Mouse (Mus musculus): ENCODE results near the gene Erf. TPM values are rescaled to one million over a fixed set of nuclear protein-coding genes. Genes with fewer than 3 reads are reported as not detected.

The Erf gene
- polyA plus RNA-seq, 1 experiment from 2014 or later, result 11.7 TPM

- DNase-seq (ENCODE audit: low spot score, missing footprints), result peak; percentile 95
- Histone ChIP-seq H3K36me3 (ENCODE audit: control insufficient read depth, insufficient read depth, low read length) (peaks cover 18% of the 10 kb centered on the region), H3K9ac (ENCODE audit: low read length) (peak overlapping the region; percentile 83), H3K27ac (ENCODE audit: low read depth, low read length) (peak overlapping the region; percentile 97), H3K4me1 (ENCODE audit: control insufficient read depth, insufficient read depth, low read length) (peaks cover 49% of the 10 kb centered on the region), H3K9me3 (ENCODE audit: control insufficient read depth, low read length) (no peaks in the 10 kb centered on the region), H3K4me2 (peak overlapping the region; percentile 97), H3K4me3 (ENCODE audit: low read depth, low read length) (peak overlapping the region; percentile 83), H3K27me3 (ENCODE audit: control insufficient read depth, insufficient read depth, low read length) (no peaks in the 10 kb centered on the region)
- under 1% methylated on average over 32 of the region's 36 CpGs for WGBS
- ATAC-seq (ENCODE audit: low FRiP score), result peak; percentile 5; the same call in 1 of the 2 replicates
Observed at GRCm38 (mm10) chr7:25282731-25283211, 32.2 kb upstream of the Erf start.

- peak overlapping the region; percentile 83 for H3K9ac ChIP-seq (ENCODE audit: low read length)
- H3K4me1 ChIP-seq (ENCODE audit: control insufficient read depth, insufficient read depth, low read length), result peaks cover 53% of the 10 kb centered on the region
- WGBS, result 1% methylated on average over 70 of the region's 108 CpGs
Observed at GRCm38 (mm10) chr7:25281734-25282601, 31.4 kb upstream of the Erf start.

DNA sequence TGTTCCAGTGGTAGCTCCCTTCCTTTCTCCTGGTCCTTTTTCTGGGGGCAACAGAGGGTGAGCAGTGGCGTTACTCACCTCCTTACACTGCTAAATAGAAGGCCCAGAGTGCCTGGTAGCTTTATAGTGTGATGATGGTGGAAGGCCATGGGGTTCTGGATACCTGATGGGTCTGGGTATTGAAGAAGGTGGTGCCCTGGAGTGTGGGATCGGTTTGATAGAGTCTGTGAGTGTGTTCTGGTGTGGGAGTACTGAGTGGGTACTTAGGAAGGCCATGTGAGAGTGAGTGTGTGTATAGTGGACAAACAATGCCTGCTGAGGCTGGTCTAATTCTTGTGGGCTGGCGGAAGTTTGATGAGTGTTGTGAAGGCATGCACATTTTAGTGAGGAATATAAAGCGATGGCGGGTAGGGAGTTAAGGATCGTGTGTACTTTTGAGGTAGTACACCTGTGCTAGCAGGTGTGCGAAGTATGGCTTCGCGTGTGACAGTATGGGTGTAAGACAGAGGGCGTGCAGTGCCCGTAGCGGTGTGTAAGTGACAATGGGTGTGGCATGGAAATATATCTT is 30.7 kb upstream of the Erf start:
- Histone ChIP-seq H3K27me3 (ENCODE audit: control insufficient read depth, insufficient read depth, low read length) (no peaks in the 10 kb centered on the region), H3K4me1 (ENCODE audit: control insufficient read depth, insufficient read depth, low read length) (peaks cover 53% of the 10 kb centered on the region), H3K4me2 (peak overlapping the region; percentile 97), H3K27ac (ENCODE audit: low read depth, low read length) (peak overlapping the region; percentile 97), H3K9ac (ENCODE audit: low read length) (peak overlapping the region; percentile 52), H3K4me3 (ENCODE audit: low read depth, low read length) (peak overlapping the region; percentile 83), H3K9me3 (ENCODE audit: control insufficient read depth, low read length) (no peaks in the 10 kb centered on the region), H3K36me3 (ENCODE audit: control insufficient read depth, insufficient read depth, low read length) (peaks cover 8% of the 10 kb centered on the region)
- ATAC-seq (ENCODE audit: low FRiP score) (no peak; the same call in 1 of the 2 replicates), DNase-seq (ENCODE audit: low spot score, missing footprints) (no peak)
- WGBS, result 25% methylated on average over 12 of the region's 12 CpGs

More at GRCm38 (mm10) chr7:25281734-25282601, 31.4 kb upstream of the Erf start:
- peak overlapping the region; percentile 83 for H3K4me3 ChIP-seq (ENCODE audit: low read depth, low read length)
- H3K27ac ChIP-seq (ENCODE audit: low read depth, low read length), result peak overlapping the region; percentile 97
- peaks cover 14% of the 10 kb centered on the region for H3K36me3 ChIP-seq (ENCODE audit: control insufficient read depth, insufficient read depth, low read length)
- H3K27me3 ChIP-seq (ENCODE audit: control insufficient read depth, insufficient read depth, low read length), result no peaks in the 10 kb centered on the region
- H3K4me2 ChIP-seq, result peak overlapping the region; percentile 97
- ATAC-seq (ENCODE audit: low FRiP score) (peak; percentile 82), DNase-seq (ENCODE audit: low spot score, missing footprints) (peak; percentile 99)
- no peaks in the 10 kb centered on the region for H3K9me3 ChIP-seq (ENCODE audit: control insufficient read depth, low read length)

GRCm38 (mm10) chr7:25279861-25280791 is 29.6 kb upstream of the Erf start:
- WGBS, result 2% methylated on average over 6 of the region's 6 CpGs
- Histone ChIP-seq H3K4me1 (ENCODE audit: control insufficient read depth, insufficient read depth, low read length) (peaks cover 53% of the 10 kb centered on the region), H3K27ac (ENCODE audit: low read depth, low read length) (peak overlapping the region; percentile 97), H3K27me3 (ENCODE audit: control insufficient read depth, insufficient read depth, low read length) (no peaks in the 10 kb centered on the region), H3K9me3 (ENCODE audit: control insufficient read depth, low read length) (no peaks in the 10 kb centered on the region), H3K9ac (ENCODE audit: low read length) (peak overlapping the region; percentile 86), H3K4me2 (peak overlapping the region; percentile 89), H3K36me3 (ENCODE audit: control insufficient read depth, insufficient read depth, low read length) (peaks cover 2% of the 10 kb centered on the region), H3K4me3 (ENCODE audit: low read depth, low read length) (peak overlapping the region; percentile 61)
- ATAC-seq (ENCODE audit: low FRiP score) (peak; percentile 3; the same call in 1 of the 2 replicates), DNase-seq (ENCODE audit: low spot score, missing footprints) (peak; percentile 93)

DNA sequence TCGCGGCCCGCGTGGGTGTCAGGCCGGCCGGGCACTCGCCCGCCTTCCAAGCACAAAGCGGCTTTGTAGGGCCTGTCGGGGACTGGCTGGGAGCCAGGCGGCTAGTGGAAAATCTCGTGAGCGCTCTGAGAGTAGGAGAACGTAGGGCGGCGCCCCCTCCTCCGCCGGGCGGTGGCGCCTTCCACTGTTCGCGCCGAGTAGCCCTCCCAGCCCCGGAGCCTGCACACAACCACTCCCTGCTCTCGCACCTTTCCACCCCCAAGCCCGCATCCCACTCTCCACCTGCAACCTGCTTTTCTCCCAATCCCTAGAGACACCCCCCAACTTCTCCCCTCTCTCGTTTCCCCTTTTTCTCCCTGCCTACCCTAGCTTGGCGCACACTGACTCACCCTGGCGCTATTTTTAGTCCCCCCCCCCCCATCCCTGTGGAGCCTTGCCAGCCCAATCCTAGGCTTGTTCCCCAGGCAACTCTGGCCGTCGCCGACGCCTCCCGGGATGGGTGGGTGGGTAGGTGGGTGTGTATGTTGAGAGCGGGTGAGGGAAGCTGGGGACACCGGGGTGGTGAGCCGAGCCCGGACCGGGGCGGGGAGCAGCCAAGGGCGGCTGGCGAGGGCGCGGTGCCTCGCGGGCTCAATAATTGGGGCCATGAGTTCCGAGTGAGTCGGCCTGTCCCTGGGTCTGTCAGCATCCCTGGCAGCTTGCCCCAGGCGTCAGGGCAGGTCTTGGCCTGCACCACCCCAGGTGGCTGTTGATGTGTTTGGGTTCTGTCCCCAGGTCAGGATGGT is 28.7 kb upstream of the Erf start:
- under 1% methylated on average over 45 of the region's 49 CpGs for WGBS
- no peaks in the 10 kb centered on the region for H3K9me3 ChIP-seq (ENCODE audit: control insufficient read depth, low read length)
- peaks cover 48% of the 10 kb centered on the region for H3K4me1 ChIP-seq (ENCODE audit: control insufficient read depth, insufficient read depth, low read length)
- peak overlapping the region; percentile 89 for H3K4me2 ChIP-seq
- H3K9ac ChIP-seq (ENCODE audit: low read length), result peak overlapping the region; percentile 86
- peak overlapping the region; percentile 97 for H3K27ac ChIP-seq (ENCODE audit: low read depth, low read length)
- no peaks in the 10 kb centered on the region for H3K27me3 ChIP-seq (ENCODE audit: control insufficient read depth, insufficient read depth, low read length)
- no peaks in the 10 kb centered on the region for H3K36me3 ChIP-seq (ENCODE audit: control insufficient read depth, insufficient read depth, low read length)
- DNase-seq (ENCODE audit: low spot score, missing footprints) (peak; percentile 98), ATAC-seq (ENCODE audit: low FRiP score) (peak; percentile 56)
- H3K4me3 ChIP-seq (ENCODE audit: low read depth, low read length), result peak overlapping the region; percentile 61

DNA sequence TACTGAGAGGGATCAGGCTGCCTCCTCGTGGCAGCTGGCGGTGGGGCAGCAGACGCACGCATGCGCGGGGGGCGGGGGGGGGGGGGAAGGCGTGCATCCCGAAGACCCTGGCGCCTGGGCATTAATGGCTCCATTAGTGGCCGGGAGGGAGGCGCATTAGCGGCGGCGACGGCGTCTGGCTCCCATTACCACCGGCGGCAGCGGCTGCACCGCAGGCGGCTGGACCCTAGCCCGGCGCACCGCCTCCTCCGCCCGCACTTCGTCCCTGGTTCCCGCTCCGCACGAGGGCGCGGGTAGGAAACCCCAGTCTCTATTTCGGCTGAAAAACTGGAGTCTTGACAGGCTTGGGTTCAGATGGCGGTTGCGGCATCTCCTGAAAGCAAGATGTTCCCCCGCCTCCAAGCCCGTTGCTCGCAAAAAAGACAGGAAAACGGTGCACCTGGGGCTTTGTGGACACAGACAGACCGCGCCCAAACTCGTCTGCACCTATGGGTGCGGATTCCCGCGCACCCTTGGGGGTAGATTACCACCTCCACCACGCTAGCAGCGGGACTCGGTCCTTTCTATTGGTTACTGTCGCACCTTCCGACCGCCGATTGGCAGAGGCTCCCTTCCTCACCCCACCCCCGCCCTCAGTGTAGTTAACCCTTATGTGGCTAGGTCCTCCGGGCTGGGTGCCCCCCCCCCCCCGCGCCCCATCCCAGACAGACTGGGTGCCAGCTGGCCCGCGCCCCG is 27.9 kb upstream of the Erf start:
- H3K9ac ChIP-seq (ENCODE audit: low read length), result peak overlapping the region; percentile 86
- DNase-seq (ENCODE audit: low spot score, missing footprints), result peak; percentile 98
- H3K27me3 ChIP-seq (ENCODE audit: control insufficient read depth, insufficient read depth, low read length), result no peaks in the 10 kb centered on the region
- peak overlapping the region; percentile 61 for H3K4me3 ChIP-seq (ENCODE audit: low read depth, low read length)
- peak; percentile 53 for ATAC-seq (ENCODE audit: low FRiP score)
- H3K9me3 ChIP-seq (ENCODE audit: control insufficient read depth, low read length), result no peaks in the 10 kb centered on the region
- peaks cover 40% of the 10 kb centered on the region for H3K4me1 ChIP-seq (ENCODE audit: control insufficient read depth, insufficient read depth, low read length)
- peak overlapping the region; percentile 97 for H3K27ac ChIP-seq (ENCODE audit: low read depth, low read length)
- H3K36me3 ChIP-seq (ENCODE audit: control insufficient read depth, insufficient read depth, low read length), result no peaks in the 10 kb centered on the region
- H3K4me2 ChIP-seq, result peak overlapping the region; percentile 89
- 0% methylated on average over 47 of the region's 60 CpGs for WGBS

DNA sequence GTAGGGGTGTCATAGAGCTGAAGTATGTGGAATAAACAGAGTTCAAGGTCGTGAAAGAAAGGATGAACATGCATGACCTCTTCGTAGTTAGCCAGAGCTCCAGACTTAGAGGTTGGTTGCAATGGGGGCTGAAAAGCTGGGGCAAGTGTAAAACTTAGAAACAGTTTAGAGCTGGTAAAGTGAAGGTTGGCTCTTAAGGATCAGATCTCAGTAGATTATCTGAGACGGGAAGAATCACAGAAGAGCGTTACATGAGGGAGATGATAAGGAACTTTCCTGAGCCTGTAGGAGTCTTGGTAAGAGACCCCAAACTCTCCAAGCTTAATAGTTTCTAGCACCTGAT is 27.4 kb upstream of the Erf start:
- peak overlapping the region; percentile 61 for H3K4me3 ChIP-seq (ENCODE audit: low read depth, low read length)
- H3K4me1 ChIP-seq (ENCODE audit: control insufficient read depth, insufficient read depth, low read length), result peaks cover 35% of the 10 kb centered on the region
- DNase-seq (ENCODE audit: low spot score, missing footprints) (no peak), ATAC-seq (ENCODE audit: low FRiP score) (no peak)
- no peaks in the 10 kb centered on the region for H3K27me3 ChIP-seq (ENCODE audit: control insufficient read depth, insufficient read depth, low read length)
- H3K36me3 ChIP-seq (ENCODE audit: control insufficient read depth, insufficient read depth, low read length), result no peaks in the 10 kb centered on the region
- H3K9ac ChIP-seq (ENCODE audit: low read length), result peak overlapping the region; percentile 86; the same call in 1 of the 2 replicates
- peak overlapping the region; percentile 97 for H3K27ac ChIP-seq (ENCODE audit: low read depth, low read length)
- WGBS, result 21% methylated on average over 4 of the region's 4 CpGs
- no peaks in the 10 kb centered on the region for H3K9me3 ChIP-seq (ENCODE audit: control insufficient read depth, low read length)
- H3K4me2 ChIP-seq, result peak overlapping the region; percentile 89
